Mouse (Mus musculus): Measurements from ENCODE around the gene Dhx16. TPM values are rescaled to one million over a fixed set of nuclear protein-coding genes. Genes with fewer than 3 reads are reported as not detected.

The Dhx16 gene
- polyA plus RNA-seq, 1 experiment: 17.0 TPM

GRCm38 (mm10) chr17:35841076-35841950 is 38.3 kb upstream of the Dhx16 start, which contains the start of gene Mdc1:
Gene Mdc1 (plus strand): TSS chr17:35841515.
- peak within 1 kb of the TSS; percentile 67 for H3K27ac ChIP-seq (replicated peaks; ENCODE audit: low read depth, low read length)
- peak within 1 kb of the TSS; percentile 71 for H3K4me3 ChIP-seq (ENCODE audit: insufficient read depth, low read depth, low read length)
- H3K4me1 ChIP-seq (ENCODE audit: control insufficient read depth, insufficient read depth, insufficient read length, low read length): no peaks in the 10 kb centered on the region

- H3K27ac ChIP-seq (replicated peaks; ENCODE audit: low read depth, low read length): no peak overlapping the region
- no peaks in the 10 kb centered on the region for H3K4me1 ChIP-seq (ENCODE audit: control insufficient read depth, insufficient read depth, insufficient read length, low read length)
- peak overlapping the region; percentile 71 for H3K4me3 ChIP-seq (ENCODE audit: insufficient read depth, low read depth, low read length)
Measured at GRCm38 (mm10) chr17:35842006-35842405, 37.6 kb upstream of the Dhx16 start.

- H3K27ac ChIP-seq (replicated peaks; ENCODE audit: low read depth, low read length): no peak overlapping the region
- H3K4me3 ChIP-seq (ENCODE audit: insufficient read depth, low read depth, low read length): no peak overlapping the region
- H3K4me1 ChIP-seq (ENCODE audit: control insufficient read depth, insufficient read depth, insufficient read length, low read length): no peaks in the 10 kb centered on the region
Measured at GRCm38 (mm10) chr17:35843514-35843913, 36.1 kb upstream of the Dhx16 start.

GRCm38 (mm10) chr17:35848112-35848511 is 31.5 kb upstream of the Dhx16 start:
- Histone ChIP-seq H3K4me1 (ENCODE audit: control insufficient read depth, insufficient read depth, insufficient read length, low read length) (no peaks in the 10 kb centered on the region), H3K4me3 (ENCODE audit: insufficient read depth, low read depth, low read length) (no peak overlapping the region), H3K27ac (replicated peaks; ENCODE audit: low read depth, low read length) (no peak overlapping the region)

- no peaks in the 10 kb centered on the region for H3K4me1 ChIP-seq (ENCODE audit: control insufficient read depth, insufficient read depth, insufficient read length, low read length)
- H3K27ac ChIP-seq (replicated peaks; ENCODE audit: low read depth, low read length): no peak overlapping the region
- no peak overlapping the region for H3K4me3 ChIP-seq (ENCODE audit: insufficient read depth, low read depth, low read length)
Measured at GRCm38 (mm10) chr17:35850974-35851373, 28.6 kb upstream of the Dhx16 start.

- H3K4me3 ChIP-seq (ENCODE audit: insufficient read depth, low read depth, low read length): no peak overlapping the region
- H3K4me1 ChIP-seq (ENCODE audit: control insufficient read depth, insufficient read depth, insufficient read length, low read length): no peaks in the 10 kb centered on the region; the same call in 1 of the 2 replicates
- H3K27ac ChIP-seq (replicated peaks; ENCODE audit: low read depth, low read length): no peak overlapping the region
Measured at GRCm38 (mm10) chr17:35859371-35859770, 20.2 kb upstream of the Dhx16 start.

GRCm38 (mm10) chr17:35859835-35860234 is 19.8 kb upstream of the Dhx16 start:
- H3K4me3 ChIP-seq (ENCODE audit: insufficient read depth, low read depth, low read length): no peak overlapping the region
- H3K4me1 ChIP-seq (ENCODE audit: control insufficient read depth, insufficient read depth, insufficient read length, low read length): peaks cover under 1% of the 10 kb centered on the region; the same call in 1 of the 2 replicates
- H3K27ac ChIP-seq (replicated peaks; ENCODE audit: low read depth, low read length): no peak overlapping the region

- H3K4me3 ChIP-seq (ENCODE audit: insufficient read depth, low read depth, low read length): peak overlapping the region; percentile 54
- H3K27ac ChIP-seq (replicated peaks; ENCODE audit: low read depth, low read length): peak overlapping the region; percentile 62; the same call in 1 of the 2 replicates
- H3K4me1 ChIP-seq (ENCODE audit: control insufficient read depth, insufficient read depth, insufficient read length, low read length): peaks cover 3% of the 10 kb centered on the region; the same call in 1 of the 2 replicates
Measured at GRCm38 (mm10) chr17:35860831-35861197, 18.8 kb upstream of the Dhx16 start.

GRCm38 (mm10) chr17:35861198-35861857 is 18.3 kb upstream of the Dhx16 start, which contains the start of gene Nrm:
Gene Nrm (plus strand): TSS chr17:35861318.
- Histone ChIP-seq H3K27ac (replicated peaks; ENCODE audit: low read depth, low read length) (peak within 1 kb of the TSS; percentile 62; the same call in 1 of the 2 replicates), H3K4me1 (ENCODE audit: control insufficient read depth, insufficient read depth, insufficient read length, low read length) (peaks cover 3% of the 10 kb centered on the region; the same call in 1 of the 2 replicates), H3K4me3 (ENCODE audit: insufficient read depth, low read depth, low read length) (peak within 1 kb of the TSS; percentile 83)

GRCm38 (mm10) chr17:35864832-35865353 is 14.7 kb upstream of the Dhx16 start:
- Histone ChIP-seq H3K4me1 (ENCODE audit: control insufficient read depth, insufficient read depth, insufficient read length, low read length) (peaks cover 3% of the 10 kb centered on the region; the same call in 1 of the 2 replicates), H3K4me3 (ENCODE audit: insufficient read depth, low read depth, low read length) (peak overlapping the region; percentile 78), H3K27ac (replicated peaks; ENCODE audit: low read depth, low read length) (peak overlapping the region; percentile 99)

- peak within 1 kb of the TSS; percentile 99 for H3K27ac ChIP-seq (replicated peaks; ENCODE audit: low read depth, low read length)
- H3K4me3 ChIP-seq (ENCODE audit: insufficient read depth, low read depth, low read length): peak within 1 kb of the TSS; percentile 78
- H3K4me1 ChIP-seq (ENCODE audit: control insufficient read depth, insufficient read depth, insufficient read length, low read length): peaks cover 3% of the 10 kb centered on the region; the same call in 1 of the 2 replicates
Measured at GRCm38 (mm10) chr17:35865481-35866280, 13.9 kb upstream of the Dhx16 start, which contains the start of gene Ppp1r18. Gene Ppp1r18 (plus strand): TSS chr17:35865593.

GRCm38 (mm10) chr17:35866281-35866831 is 13.3 kb upstream of the Dhx16 start:
- Histone ChIP-seq H3K4me3 (ENCODE audit: insufficient read depth, low read depth, low read length) (peak overlapping the region; percentile 78), H3K4me1 (ENCODE audit: control insufficient read depth, insufficient read depth, insufficient read length, low read length) (peaks cover 3% of the 10 kb centered on the region; the same call in 1 of the 2 replicates), H3K27ac (replicated peaks; ENCODE audit: low read depth, low read length) (peak overlapping the region; percentile 99)

GRCm38 (mm10) chr17:35866911-35867890 is 12.4 kb upstream of the Dhx16 start:
- Histone ChIP-seq H3K27ac (replicated peaks; ENCODE audit: low read depth, low read length) (peak overlapping the region; percentile 99), H3K4me3 (ENCODE audit: insufficient read depth, low read depth, low read length) (peak overlapping the region; percentile 78), H3K4me1 (ENCODE audit: control insufficient read depth, insufficient read depth, insufficient read length, low read length) (peaks cover 3% of the 10 kb centered on the region; the same call in 1 of the 2 replicates)
